Mouse (Mus musculus) heart, postnatal 0 days (tissue): ENCODE measurements around the gene Ercc6l.

Source experiments
- CTCF ChIP-seq: IDR thresholded peaks from 2 replicates; pipeline ENCODE4 v1.5.1; 2016; ENCODE audit warnings: antibody characterized with exemption, control low read depth, low read depth
- EP300 ChIP-seq: IDR thresholded peaks from 2 replicates; pipeline ENCODE4 v1.6.1; 2016; ENCODE audit warnings: antibody characterized with exemption, low read depth

GRCm38 (mm10) chrX:102163529-102163928, 6.6 kb upstream of the Ercc6l start:
- no peak for TF ChIP-seq CTCF
- no peak for TF ChIP-seq EP300
